Mouse (Mus musculus): Measurements from ENCODE around the gene Abcf1. TPM values are rescaled to one million over a fixed set of nuclear protein-coding genes. Genes with fewer than 3 reads are reported as not detected.

Abcf1 gene
- polyA plus RNA-seq, 1 experiment from 2014 or later, result 122 TPM

- 3% methylated on average over 25 of the region's 25 CpGs for WGBS
- DNase-seq (ENCODE audit: low spot score) (peak; percentile 97), ATAC-seq (replicated peaks; ENCODE audit: low FRiP score) (peak; percentile 91)
- H3K27me3 ChIP-seq (ENCODE audit: control insufficient read depth, insufficient read depth, low read length), result no peaks in the 10 kb centered on the region
- peak within 1 kb of the TSS; percentile 78 for H3K9ac ChIP-seq (ENCODE audit: low read length)
- no peaks in the 10 kb centered on the region for H3K9me3 ChIP-seq (ENCODE audit: control insufficient read depth, low read length)
- peak within 1 kb of the TSS; percentile 79 for H3K4me2 ChIP-seq (ENCODE audit: low read depth, low read length, severe bottlenecking)
- H3K27ac ChIP-seq (ENCODE audit: low read depth, low read length), result peak within 1 kb of the TSS; percentile 68
- peaks cover 5% of the 10 kb centered on the region; the same call in 1 of the 2 replicates for H3K4me1 ChIP-seq (replicated peaks; ENCODE audit: control insufficient read depth, insufficient read depth, low read length)
- H3K36me3 ChIP-seq (ENCODE audit: control insufficient read depth, insufficient read depth, low read length), result peaks cover 2% of the 10 kb centered on the region; the same call in 1 of the 2 replicates
- peak within 1 kb of the TSS; percentile 73 for H3K4me3 ChIP-seq (ENCODE audit: low read depth, low read length)
Observed at GRCm38 (mm10) chr17:35909919-35910369, 59.6 kb downstream of the Abcf1 start, which contains the start of gene Atat1. Atat1 (minus strand) TSS chr17:35910075.

- WGBS, result 28% methylated on average over 20 of the region's 20 CpGs
- no peaks in the 10 kb centered on the region for H3K9me3 ChIP-seq (ENCODE audit: control insufficient read depth, low read length)
- H3K36me3 ChIP-seq (ENCODE audit: control insufficient read depth, insufficient read depth, low read length), result peaks cover 3% of the 10 kb centered on the region; the same call in 1 of the 2 replicates
- no peaks in the 10 kb centered on the region for H3K27me3 ChIP-seq (ENCODE audit: control insufficient read depth, insufficient read depth, low read length)
- peak overlapping the region; percentile 73 for H3K4me3 ChIP-seq (ENCODE audit: low read depth, low read length)
- ATAC-seq (replicated peaks; ENCODE audit: low FRiP score) (peak; percentile 40; the same call in 1 of the 2 replicates), DNase-seq (ENCODE audit: low spot score) (no peak)
- peak overlapping the region; percentile 79 for H3K4me2 ChIP-seq (ENCODE audit: low read depth, low read length, severe bottlenecking)
- H3K4me1 ChIP-seq (replicated peaks; ENCODE audit: control insufficient read depth, insufficient read depth, low read length), result peaks cover 5% of the 10 kb centered on the region; the same call in 1 of the 2 replicates
- peak overlapping the region; percentile 68 for H3K27ac ChIP-seq (ENCODE audit: low read depth, low read length)
- peak overlapping the region; percentile 78 for H3K9ac ChIP-seq (ENCODE audit: low read length)
Observed at GRCm38 (mm10) chr17:35909186-35909918, 60.2 kb downstream of the Abcf1 start.

GRCm38 (mm10) chr17:35907609-35908008 is 62.0 kb downstream of the Abcf1 start:
- Histone ChIP-seq H3K4me3 (ENCODE audit: low read depth, low read length) (no peak overlapping the region), H3K4me1 (replicated peaks; ENCODE audit: control insufficient read depth, insufficient read depth, low read length) (peaks cover 5% of the 10 kb centered on the region; the same call in 1 of the 2 replicates), H3K9me3 (ENCODE audit: control insufficient read depth, low read length) (no peaks in the 10 kb centered on the region), H3K27me3 (ENCODE audit: control insufficient read depth, insufficient read depth, low read length) (no peaks in the 10 kb centered on the region), H3K36me3 (ENCODE audit: control insufficient read depth, insufficient read depth, low read length) (peaks cover 6% of the 10 kb centered on the region; the same call in 1 of the 2 replicates), H3K27ac (ENCODE audit: low read depth, low read length) (no peak overlapping the region), H3K4me2 (ENCODE audit: low read depth, low read length, severe bottlenecking) (no peak overlapping the region), H3K9ac (ENCODE audit: low read length) (no peak overlapping the region)
- DNase-seq (ENCODE audit: low spot score) (no peak), ATAC-seq (replicated peaks; ENCODE audit: low FRiP score) (no peak)
- 80% methylated on average over 2 of the region's 2 CpGs for WGBS

MicroRNA genes within 50 kb of the gene (microRNA counts, 519-probe panel; counts per million panel counts)
- 31.2 counts per million for microRNA mmu-miR-1894-3p
- 31.2 counts per million for microRNA mmu-miR-1894-5p
- microRNA mmu-miR-877, result 31.2 counts per million

Small RNAs within 50 kb of the gene (microRNA-seq; reads per million reads assigned to microRNA genes)
- not detected for gene Mir1894 (ENCODE audit: insufficient number of aligned reads)
- gene Mir877 (ENCODE audit: insufficient number of aligned reads), result 299 reads per million, percentile 51 among the genes with 10 or more reads in this experiment

Other genes starting within 250 kb of the Abcf1 start
- 2.4 and 3.5 TPM in 2 replicates for gene Ier3, start 148.1 kb downstream of the Abcf1 start, polyA plus RNA-seq (2014; fragmentation: Nextera tagmentation; extraction: Ambion mirVana)
- gene Flot1, start 146.5 kb downstream of the Abcf1 start, polyA plus RNA-seq (2014; fragmentation: Nextera tagmentation; extraction: Ambion mirVana), result 48.5 and 49.5 TPM in 2 replicates
- 1,583 and 1,671 TPM in 2 replicates for gene Tubb5, start 131.5 kb downstream of the Abcf1 start, polyA plus RNA-seq (2014; fragmentation: Nextera tagmentation; extraction: Ambion mirVana)
- gene Mdc1, start 128.2 kb downstream of the Abcf1 start, polyA plus RNA-seq (2014; fragmentation: Nextera tagmentation; extraction: Ambion mirVana), result 27.2 and 29.2 TPM in 2 replicates
- gene Nrm, start 108.4 kb downstream of the Abcf1 start, polyA plus RNA-seq (2014; fragmentation: Nextera tagmentation; extraction: Ambion mirVana), result 65.7 and 68.8 TPM in 2 replicates
- 25.1 and 28.1 TPM in 2 replicates for gene Ppp1r18, start 104.2 kb downstream of the Abcf1 start, polyA plus RNA-seq (2014; fragmentation: Nextera tagmentation; extraction: Ambion mirVana)
- gene Dhx16, start 89.9 kb downstream of the Abcf1 start, polyA plus RNA-seq (2014; fragmentation: Nextera tagmentation; extraction: Ambion mirVana), result 50.3 and 52.9 TPM in 2 replicates
- 26.9 and 29.9 TPM in 2 replicates for gene 2310061I04Rik, start 72.3 kb downstream of the Abcf1 start, polyA plus RNA-seq (2014; fragmentation: Nextera tagmentation; extraction: Ambion mirVana)
- 213 and 224 TPM in 2 replicates for gene Atat1, start 59.7 kb downstream of the Abcf1 start, polyA plus RNA-seq (2014; fragmentation: Nextera tagmentation; extraction: Ambion mirVana)
- 66.1 and 66.8 TPM in 2 replicates for gene Mrps18b, start 53.4 kb downstream of the Abcf1 start, polyA plus RNA-seq (2014; fragmentation: Nextera tagmentation; extraction: Ambion mirVana)
- 52.6 and 59.3 TPM in 2 replicates for gene Ppp1r10, start 53.3 kb downstream of the Abcf1 start, polyA plus RNA-seq (2014; fragmentation: Nextera tagmentation; extraction: Ambion mirVana)
- 46.0 and 48.4 TPM in 2 replicates for gene Gnl1, start 10.1 kb upstream of the Abcf1 start, polyA plus RNA-seq (2014; fragmentation: Nextera tagmentation; extraction: Ambion mirVana)
- gene Prr3, start 10.5 kb upstream of the Abcf1 start, polyA plus RNA-seq (2014; fragmentation: Nextera tagmentation; extraction: Ambion mirVana), result 50.8 and 54.4 TPM in 2 replicates
- 3.5 and 4.3 TPM in 2 replicates for gene H2-T24, start 50.8 kb upstream of the Abcf1 start, polyA plus RNA-seq (2014; fragmentation: Nextera tagmentation; extraction: Ambion mirVana)
- gene H2-T23, start 63.1 kb upstream of the Abcf1 start, polyA plus RNA-seq (2014; fragmentation: Nextera tagmentation; extraction: Ambion mirVana), result 3.1 and 3.4 TPM in 2 replicates
- 7.6 and 8.3 TPM in 2 replicates for gene H2-T22, start 73.0 kb upstream of the Abcf1 start, polyA plus RNA-seq (2014; fragmentation: Nextera tagmentation; extraction: Ambion mirVana)
- not detected in 2 replicates for gene Gm6034, start 73.2 kb upstream of the Abcf1 start, polyA plus RNA-seq (2014; fragmentation: Nextera tagmentation; extraction: Ambion mirVana)
- gene Gm11127, start 88.6 kb upstream of the Abcf1 start, polyA plus RNA-seq (2014; fragmentation: Nextera tagmentation; extraction: Ambion mirVana), result not detected in 2 replicates
- not detected in 2 replicates for gene Gm19684, start 151.9 kb upstream of the Abcf1 start, polyA plus RNA-seq (2014; fragmentation: Nextera tagmentation; extraction: Ambion mirVana)
- gene Gm7030, start 159.7 kb upstream of the Abcf1 start, polyA plus RNA-seq (2014; fragmentation: Nextera tagmentation; extraction: Ambion mirVana), result not detected in 2 replicates
- gene Gm8909, start 198.8 kb upstream of the Abcf1 start, polyA plus RNA-seq (2014; fragmentation: Nextera tagmentation; extraction: Ambion mirVana), result not detected in 2 replicates
- gene H2-T3, start 220.5 kb upstream of the Abcf1 start, polyA plus RNA-seq (2014; fragmentation: Nextera tagmentation; extraction: Ambion mirVana), result not detected in 2 replicates

Data from forebrain, embryonic 11.5 days (tissue).